Mouse (Mus musculus) ovary, adult 18-20 months (tissue): ENCODE data around the gene Nelfcd.

Source experiments
- DNase-seq: peaks from one replicate; pipeline ENCODE4 v3.0.0; 2022; ENCODE audit warnings: low spot score, mixed read lengths

Nelfcd gene

GRCm38 (mm10) chr2:174436916-174437696 is 21.5 kb downstream of the Nelfcd start:
- DNase-seq = no peak

GRCm38 (mm10) chr2:174437697-174437982 is 22.0 kb downstream of the Nelfcd start:
- no peak for DNase-seq

DNA sequence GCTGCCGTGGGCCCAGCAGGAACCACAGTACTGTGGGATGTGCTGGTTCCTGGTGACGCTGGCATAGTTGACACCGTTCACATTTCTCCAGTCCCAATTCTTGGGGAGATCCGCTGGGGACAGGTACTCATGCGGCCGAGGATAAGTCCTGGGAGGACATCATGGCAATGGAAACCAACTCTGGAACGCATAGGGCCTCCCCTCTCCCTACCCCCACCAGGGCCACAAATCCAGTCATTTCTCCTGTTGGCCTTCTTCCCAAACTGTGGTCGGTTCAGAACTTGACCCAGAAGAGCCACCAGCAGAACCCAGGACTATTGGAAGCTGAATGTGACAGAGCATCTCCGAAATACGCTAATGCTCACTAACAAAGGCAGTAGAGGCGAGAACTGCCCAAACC is 22.6 kb downstream of the Nelfcd start:
- DNase-seq = no peak

DNA sequence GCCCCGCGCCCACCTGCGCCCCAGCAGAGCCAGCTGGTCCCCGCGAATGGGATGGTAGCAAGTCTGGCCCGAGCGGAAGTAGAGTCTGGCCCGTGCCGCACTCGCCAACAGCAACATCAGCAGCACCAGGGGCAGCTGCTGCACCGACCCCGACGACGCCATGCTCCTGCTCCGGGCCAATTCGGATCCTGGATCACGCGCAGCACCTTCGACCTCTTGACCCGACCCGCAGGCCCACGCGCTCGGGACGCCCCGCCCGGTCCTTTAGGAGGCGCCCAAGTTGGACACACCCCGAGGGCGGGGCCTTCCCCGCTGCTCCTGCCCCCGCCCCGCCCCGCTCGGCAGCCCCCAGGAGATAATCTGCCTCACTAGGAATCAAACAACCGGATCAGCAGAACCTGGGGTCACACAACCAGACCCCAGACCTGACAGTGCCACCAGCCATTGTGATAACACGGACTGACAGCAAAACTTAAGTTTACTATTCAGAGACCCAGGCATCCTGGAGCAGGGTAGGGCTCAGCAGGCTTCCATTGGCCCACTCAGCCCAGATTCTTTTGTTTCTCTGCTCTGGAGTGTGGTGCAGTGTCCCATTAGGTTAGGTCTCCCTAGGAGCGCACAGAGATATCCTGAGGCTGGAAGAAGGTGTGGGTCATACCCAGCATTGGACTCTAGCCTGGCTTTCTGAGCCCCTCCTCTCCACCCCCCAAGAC is 23.3 kb downstream of the Nelfcd start, which contains the start of gene Ctsz:
Gene Ctsz (minus strand): TSS at position 303 of the 713 bp plus-strand sequence.
- peak; percentile 40 for DNase-seq

DNA sequence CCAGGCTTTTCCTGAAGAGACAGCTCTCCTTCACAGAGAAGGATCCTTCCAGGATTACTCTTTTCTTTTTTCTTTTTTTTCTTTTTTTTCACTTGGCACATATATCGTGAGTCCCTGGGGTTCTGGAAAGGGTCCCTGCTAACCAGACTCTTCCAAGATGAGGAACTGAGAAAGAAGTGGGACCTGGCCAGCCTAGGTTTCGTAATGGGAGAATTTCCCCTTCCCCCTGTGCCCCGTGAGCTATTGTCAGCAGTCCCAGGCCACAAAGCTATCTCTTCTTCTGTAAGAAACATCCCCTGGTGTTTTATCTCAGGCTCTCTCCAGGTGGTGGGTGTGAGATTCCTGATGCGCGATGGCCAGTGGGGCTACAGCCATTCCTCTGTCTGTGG is 23.8 kb downstream of the Nelfcd start:
- DNase-seq = no peak

DNA sequence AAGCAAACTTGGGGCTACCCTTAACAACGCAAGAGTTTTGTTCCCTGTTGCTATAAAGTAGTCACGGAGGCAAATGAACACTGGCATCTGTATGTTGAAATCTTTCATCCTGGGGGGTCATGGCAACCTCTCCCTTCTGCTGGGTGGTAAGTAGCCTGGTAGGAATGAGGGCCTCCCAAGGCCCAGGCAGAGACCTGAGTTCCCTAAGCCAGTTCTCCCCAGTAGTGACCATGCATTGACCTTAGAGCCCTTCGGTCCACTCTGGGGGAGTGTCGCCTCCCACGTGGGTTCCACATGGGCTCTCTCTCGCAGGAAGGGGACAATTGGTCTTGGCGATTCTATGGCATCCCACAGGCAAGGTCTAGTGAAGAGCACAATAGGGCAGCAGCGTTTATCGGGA is 24.4 kb downstream of the Nelfcd start:
- DNase-seq = no peak

DNA sequence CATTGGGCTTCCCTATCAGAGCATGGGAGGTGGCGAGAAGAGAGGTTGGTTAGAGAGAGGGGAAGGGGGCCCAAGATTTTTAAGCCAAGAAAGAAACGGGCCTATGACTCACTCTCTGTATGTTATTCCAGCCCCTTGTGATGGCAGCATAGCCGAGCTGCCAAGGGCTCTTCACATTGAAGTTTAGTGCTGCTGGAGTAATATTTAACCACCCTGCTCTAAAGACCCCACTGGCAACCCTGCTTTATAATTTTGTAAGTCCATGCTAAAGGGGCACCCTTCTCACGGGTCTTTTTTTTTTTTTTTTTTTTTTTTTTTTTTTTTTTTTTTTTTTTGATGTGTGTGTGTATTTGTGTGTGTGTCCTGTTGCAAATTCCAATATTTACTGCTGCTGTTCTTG is 26.3 kb downstream of the Nelfcd start:
- no peak for DNase-seq

GRCm38 (mm10) chr2:174442460-174442859 is 26.9 kb downstream of the Nelfcd start:
- no peak for DNase-seq

GRCm38 (mm10) chr2:174443046-174443445 is 27.4 kb downstream of the Nelfcd start:
- DNase-seq = no peak

DNA sequence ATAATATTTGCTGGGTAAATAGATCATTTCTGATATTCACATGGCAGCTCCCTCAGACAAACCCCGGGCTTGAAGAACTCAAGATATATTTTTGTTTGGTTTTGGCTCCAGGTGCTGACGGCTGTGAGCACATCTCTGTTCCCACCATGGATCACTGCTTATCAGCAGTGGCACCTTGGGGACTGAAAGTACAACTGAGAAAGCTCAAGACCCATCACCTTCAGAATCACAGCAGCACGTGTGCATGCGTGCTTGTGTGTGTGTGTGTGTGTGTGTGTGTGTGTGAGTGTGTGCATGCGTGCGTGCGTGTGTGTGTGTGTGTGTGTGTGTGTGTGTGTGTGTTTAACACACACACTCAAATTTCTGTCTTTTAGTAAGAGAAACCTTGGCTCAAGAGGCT is 28.8 kb downstream of the Nelfcd start:
- DNase-seq = no peak

DNA sequence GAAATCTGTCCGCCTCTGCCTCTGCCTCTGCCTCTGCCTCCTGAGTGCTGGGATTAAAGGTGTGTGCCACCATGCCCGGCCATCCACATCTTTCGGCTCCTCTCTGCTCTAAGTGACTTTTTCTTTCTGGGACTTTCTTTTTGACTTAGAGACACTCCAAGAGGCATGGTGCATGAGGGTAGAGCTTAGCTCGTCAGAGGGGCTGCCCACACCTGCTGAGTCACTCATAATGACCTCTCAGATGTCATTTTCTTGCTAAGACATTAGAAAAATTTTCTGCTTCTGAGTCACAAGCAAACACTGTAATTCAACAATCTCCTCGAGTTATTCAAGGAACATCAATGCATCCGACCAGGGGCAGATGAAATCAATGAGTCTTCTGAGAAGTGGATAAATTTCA is 29.4 kb downstream of the Nelfcd start:
- no peak for DNase-seq

DNA sequence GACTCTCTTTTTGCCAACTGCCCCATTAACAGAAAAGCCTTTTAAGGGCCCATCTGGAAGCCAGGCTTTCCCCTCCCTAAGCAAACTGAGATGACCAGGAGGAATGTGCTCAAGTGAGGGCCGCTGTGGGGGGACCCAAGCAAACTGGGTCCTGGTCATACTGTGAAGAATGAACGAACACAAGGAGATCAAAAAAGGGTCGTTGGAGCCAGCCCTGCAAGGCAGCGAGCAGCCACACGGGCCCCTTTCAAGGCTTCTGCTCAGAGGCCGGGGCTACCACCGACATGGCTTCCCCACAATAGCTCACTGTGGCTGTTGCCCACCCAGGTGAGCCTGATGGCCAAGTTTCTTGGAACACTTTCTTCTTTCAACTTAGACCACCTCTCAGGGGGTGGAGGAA is 30.9 kb downstream of the Nelfcd start:
- DNase-seq = no peak

GRCm38 (mm10) chr2:174446905-174447304 is 31.3 kb downstream of the Nelfcd start:
- DNase-seq = no peak

GRCm38 (mm10) chr2:174448405-174448804 is 32.8 kb downstream of the Nelfcd start:
- DNase-seq = no peak

GRCm38 (mm10) chr2:174450353-174450752 is 34.7 kb downstream of the Nelfcd start, which contains the start of gene Tubb1:
Gene Tubb1, plus strand, starts transcription at chr2:174450695.
- DNase-seq = no peak

- no peak for DNase-seq
Observed at GRCm38 (mm10) chr2:174453681-174454080, 38.1 kb downstream of the Nelfcd start.

DNA sequence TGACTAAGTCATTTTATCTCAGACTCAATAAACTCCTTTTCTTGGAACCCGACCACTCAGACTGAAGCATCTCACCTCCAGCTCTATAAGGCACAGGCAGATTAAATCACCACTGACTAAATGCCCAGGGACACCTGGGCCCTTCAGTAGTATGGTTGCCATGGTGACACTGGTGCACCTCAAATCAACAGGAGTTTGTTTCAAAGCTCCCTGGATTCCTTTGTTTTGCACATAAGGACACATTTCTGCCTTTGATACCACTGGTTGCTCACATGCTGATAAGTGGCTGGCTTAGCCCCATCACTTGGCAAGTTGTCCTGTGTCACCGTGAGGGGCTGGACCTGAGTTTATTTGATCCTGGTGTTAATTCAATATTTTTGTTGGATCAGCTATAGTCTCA is 43.8 kb downstream of the Nelfcd start:
- DNase-seq = no peak

- no peak for DNase-seq
Observed at GRCm38 (mm10) chr2:174463370-174463769, 47.8 kb downstream of the Nelfcd start.

- DNase-seq = peak; percentile 93
Observed at GRCm38 (mm10) chr2:174463789-174464523, 48.4 kb downstream of the Nelfcd start, which contains the start of gene Atp5e. Gene Atp5e, minus strand, starts transcription at chr2:174464105.

DNA sequence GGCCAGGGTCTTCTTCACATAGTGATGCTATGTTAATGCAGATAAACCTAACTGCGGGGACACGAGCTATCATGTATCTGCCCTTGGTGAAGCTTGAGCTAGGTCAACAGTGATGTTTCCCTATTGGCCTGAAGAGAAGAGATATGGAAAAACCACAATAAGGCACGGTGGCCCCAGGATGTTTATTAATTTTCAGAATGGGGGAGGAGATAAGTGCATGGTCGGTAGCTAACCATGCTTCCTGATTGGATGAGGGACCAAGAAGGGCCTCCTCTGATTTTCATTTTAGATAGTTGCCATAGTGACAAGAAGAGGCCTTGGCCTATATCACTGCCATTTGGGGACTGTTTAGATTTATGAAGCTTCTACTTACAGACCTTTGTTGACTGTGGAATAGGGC is 54.7 kb downstream of the Nelfcd start:
- peak; percentile 25 for DNase-seq

DNA sequence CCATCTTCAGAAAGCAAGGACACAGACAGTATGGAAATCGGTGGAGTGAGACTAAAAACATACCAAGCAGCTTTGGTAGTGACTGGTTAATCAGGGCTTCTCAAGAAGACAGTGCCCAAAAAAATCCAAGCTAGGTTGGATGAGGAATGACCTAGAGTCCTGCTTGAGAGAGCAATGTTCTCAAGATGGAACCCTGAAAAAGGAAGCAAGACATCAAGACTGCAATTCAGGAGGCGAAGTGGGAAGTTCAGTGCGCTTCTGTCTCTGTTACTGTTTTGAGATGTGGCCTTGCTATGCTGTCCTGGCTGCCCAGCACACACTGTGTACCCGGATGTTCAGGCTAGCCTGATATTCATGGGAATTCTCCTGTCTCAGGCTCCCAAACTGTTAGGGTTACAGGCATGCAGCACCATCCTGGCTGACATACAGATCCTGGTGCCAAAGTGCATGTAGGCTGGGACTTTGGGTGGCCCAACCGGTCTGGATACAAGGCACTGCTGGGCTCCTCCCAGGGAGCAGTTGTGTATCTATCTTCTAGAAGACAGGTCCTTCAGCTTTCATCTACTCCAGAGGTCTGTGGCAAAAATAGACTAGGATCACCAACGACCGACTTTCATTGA is 55.3 kb downstream of the Nelfcd start:
- DNase-seq = no peak

DNA sequence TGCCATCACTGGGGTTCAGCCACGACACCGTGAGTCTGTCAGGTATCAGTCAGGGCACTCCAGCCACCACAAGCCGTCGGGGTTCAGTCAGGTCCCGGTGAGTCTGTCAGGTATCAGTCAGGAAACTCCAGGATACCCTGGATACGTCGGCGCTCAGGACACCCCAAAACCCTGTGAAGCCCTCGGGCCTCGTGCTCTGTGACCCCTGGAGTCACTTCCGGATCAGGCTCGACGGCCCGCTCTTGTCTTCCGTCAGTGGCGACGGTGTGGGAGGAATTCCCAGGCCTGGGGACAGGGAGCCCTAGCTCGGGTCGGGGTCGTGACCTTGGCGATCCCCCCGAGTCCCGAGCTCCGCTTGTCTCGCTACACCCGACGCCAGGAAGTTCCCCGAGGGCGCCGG is 56.8 kb downstream of the Nelfcd start:
- DNase-seq = no peak
